Mouse (Mus musculus) bone marrow macrophage, adult 2 months (primary cell): ENCODE data around the gene Ttyh2.

Experiments
- CTCF ChIP-seq: IDR thresholded peaks from 2 replicates; pipeline ENCODE4 v1.5.1; 2012; ENCODE audit warnings: low read depth, mild to moderate bottlenecking, low read length, moderate library complexity
- POLR2A ChIP-seq: IDR thresholded peaks from 2 replicates; pipeline ENCODE4 v1.6.1; 2012; ENCODE audit warnings: mild to moderate bottlenecking, low read depth, low read length, borderline replicate concordance

- TF ChIP-seq POLR2A (no peak), CTCF (no peak)
These were observed 27.7 kb downstream of the Ttyh2 start for GRCm38 (mm10) chr11:114702996-114703361.
